Mouse (Mus musculus) spleen, postnatal 10 days (tissue): ENCODE data around the gene Prep.
"Not testable (repeated sequence)": the region's sequence is repeated elsewhere in the genome, so short reads cannot be mapped to it uniquely, and the experiment has no call there.

ENCODE experiments used
- DNase-seq, 2 experiments: peaks; one replicate each; pipeline ENCODE4 v3.0.0; 2021 to 2022; ENCODE audit warnings: low spot score in 2 of 2

The Prep gene

GRCm38 (mm10) chr10:45075491-45076051 is 8.6 kb downstream of the Prep start:
- no peak for DNase-seq

DNA sequence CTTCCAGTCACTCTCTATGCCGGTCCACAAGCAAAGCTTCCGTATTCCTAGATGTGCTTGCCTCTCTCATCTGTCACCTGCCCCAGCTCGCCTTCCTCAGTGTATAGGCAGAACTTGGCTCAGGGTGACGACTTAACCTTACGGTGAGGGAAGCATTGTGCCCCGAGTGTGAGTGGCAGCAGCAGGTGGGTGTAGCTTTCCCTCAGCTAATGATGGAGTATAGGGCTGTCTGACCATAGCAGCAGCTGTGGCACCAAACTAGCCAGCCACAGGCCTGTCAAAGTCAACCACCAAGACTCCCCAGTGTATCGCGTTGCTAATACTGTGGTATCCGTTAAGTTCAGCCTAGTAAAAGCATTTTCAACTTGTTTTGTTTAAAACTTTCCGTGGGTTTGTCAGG is 9.6 kb downstream of the Prep start:
- no peak for DNase-seq

GRCm38 (mm10) chr10:45077353-45077752 is 10.3 kb downstream of the Prep start:
- no peak for DNase-seq

- DNase-seq = no peak
Measured at GRCm38 (mm10) chr10:45079756-45080155, 12.8 kb downstream of the Prep start.

- DNase-seq = no peak
Measured at GRCm38 (mm10) chr10:45080490-45080889, 13.5 kb downstream of the Prep start.

DNA sequence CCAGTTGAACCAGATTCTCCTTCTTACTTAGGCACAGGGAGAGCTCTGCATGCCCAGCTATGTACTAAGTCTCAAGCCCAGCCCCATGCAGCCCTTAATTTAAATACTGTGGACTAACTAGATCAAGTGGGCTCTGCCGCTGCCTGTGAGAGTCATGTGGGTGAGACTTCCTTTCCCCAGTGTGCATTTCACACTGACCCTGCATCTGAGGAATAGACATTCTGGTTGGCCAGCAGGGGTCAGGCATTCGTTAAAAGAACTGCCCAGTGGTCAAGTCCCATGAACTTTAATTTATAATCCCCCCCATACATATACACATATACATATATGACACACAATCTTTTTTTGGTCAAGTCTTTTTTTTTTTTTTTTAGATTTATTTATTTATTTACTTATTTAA is 15.7 kb downstream of the Prep start:
- no peak for DNase-seq

- not testable (repeated sequence) for DNase-seq
Measured at GRCm38 (mm10) chr10:45084002-45084401, 17.0 kb downstream of the Prep start.

- DNase-seq = no peak
Measured at GRCm38 (mm10) chr10:45084471-45084870, 17.5 kb downstream of the Prep start.

DNA sequence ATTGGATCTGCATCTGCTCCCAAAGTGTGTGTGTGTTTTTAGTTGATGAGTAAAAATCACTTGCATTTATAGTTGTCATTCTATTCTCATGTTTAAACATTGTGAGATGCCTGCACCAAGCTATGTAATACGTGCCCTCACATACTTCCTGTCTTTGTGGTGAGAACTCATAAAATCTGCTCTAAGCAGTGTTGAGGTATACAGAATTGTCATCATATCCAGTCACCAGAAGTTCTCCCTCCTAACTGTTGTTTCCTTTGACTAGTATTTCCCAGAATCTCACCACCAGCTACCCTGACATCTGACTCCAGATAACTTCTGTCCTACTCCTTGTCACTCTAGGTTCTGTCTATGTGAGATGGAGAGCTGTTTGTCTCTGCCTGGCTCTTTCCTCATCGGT is 18.3 kb downstream of the Prep start:
- no peak for DNase-seq

- peak in 1 of 2 experiments; percentile 65 for DNase-seq
Measured at GRCm38 (mm10) chr10:45086637-45087036, 19.6 kb downstream of the Prep start.

- no peak for DNase-seq
Measured at GRCm38 (mm10) chr10:45091462-45092079, 24.6 kb downstream of the Prep start.

DNA sequence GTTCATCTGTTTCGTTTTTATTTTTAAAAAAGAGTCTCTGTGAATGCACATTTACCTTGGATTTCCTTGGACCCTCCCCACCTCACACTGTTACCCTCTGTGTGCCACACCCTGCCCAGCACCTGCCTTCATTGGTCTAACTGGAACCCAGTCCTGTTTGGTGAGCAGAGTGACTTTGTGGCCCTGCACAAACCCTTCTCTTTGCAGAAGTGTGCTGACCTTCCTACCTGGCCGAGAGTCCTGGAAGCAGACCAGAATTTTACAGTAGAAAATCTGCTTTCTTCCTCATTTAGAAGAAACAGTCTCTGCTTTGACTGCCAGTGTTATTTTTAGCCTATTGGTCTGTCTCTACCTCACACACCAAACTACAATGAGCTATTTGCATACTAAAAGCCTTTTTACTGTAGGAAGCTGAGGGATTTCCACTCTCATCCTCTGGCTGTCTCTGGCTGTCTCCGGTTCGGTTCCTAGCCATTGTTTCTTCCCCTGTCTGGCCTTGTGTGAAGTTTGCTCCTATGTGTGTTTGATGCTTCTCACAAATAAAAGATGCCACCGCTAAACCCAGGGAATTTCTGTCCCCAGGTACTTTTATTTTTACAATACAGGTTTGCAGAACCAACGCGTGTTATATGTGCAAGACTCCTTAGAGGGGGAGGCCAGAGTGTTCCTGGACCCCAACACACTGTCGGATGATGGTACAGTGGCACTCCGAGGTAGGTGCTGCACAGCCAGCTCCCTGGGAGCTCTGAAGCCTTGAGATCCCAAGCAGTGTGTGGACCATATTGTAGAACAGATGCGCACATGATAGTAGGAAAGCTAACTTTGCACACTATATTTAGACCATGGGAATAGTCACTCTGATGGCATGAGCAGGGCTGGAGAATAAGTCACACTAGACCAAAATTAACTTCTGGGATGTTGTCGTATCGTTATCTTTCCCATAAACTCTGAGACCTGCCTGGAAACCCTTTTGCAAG is 25.4 kb downstream of the Prep start:
- no peak for DNase-seq

DNA sequence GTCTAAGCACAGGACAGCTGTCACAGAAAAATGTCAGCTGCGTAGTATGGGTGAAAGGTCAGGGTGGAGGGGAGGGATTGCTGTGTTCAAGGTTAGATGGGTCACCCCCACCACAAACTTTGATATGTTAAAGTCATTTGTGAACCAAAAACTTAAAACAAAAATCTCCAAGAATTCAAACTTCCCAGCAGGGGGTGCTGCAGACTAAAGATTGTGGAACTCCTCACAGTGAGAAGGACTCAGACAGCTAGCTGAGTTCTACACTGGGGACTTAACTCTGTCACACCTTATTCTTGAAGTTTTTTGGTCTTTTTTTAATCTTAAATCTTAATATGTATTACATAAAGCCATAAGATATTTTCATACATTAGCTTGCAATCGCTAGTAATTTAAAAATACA is 31.7 kb downstream of the Prep start:
- DNase-seq = peak in 1 of 2 experiments; percentile 69

DNA sequence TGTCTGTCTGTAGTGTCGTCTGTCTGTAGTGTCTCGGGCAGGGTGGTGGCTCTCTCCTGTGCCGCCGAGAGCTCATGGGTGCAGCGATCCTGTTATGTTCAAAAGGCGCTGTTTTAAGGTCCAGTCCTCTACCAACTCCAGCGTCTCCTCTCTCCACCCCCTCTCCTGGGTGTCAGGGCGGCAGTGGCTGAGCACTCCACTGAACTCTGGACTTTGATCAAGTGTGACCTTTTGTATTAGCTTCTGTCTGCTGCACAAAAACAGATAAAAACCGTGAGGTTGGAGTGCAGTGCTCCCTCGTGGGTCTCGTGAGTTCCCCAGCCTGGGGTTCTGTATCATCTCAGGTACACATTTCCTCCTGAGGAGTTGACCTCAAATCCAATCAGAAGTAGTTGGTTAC is 33.5 kb downstream of the Prep start:
- DNase-seq = no peak

DNA sequence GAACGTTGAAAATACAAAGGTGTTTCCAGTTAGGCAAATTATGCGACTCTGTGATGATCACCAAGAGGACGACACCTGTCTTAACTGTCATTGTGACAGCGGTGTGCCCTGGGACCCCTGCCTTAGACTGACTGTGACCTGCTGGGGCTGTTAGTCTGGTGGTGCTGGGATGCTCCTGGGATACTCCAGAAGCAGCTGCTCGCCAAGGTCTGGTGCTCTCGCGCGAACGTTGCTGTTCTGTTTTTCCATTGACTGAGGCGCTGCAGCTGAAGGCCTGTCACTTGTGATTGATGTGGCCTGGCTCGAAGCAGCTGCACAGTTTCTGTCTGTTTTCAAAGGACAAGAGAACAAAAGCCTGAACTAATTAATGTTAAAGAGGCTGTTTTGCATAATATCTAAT is 36.2 kb downstream of the Prep start:
- DNase-seq = peak in 1 of 2 experiments; percentile 33

DNA sequence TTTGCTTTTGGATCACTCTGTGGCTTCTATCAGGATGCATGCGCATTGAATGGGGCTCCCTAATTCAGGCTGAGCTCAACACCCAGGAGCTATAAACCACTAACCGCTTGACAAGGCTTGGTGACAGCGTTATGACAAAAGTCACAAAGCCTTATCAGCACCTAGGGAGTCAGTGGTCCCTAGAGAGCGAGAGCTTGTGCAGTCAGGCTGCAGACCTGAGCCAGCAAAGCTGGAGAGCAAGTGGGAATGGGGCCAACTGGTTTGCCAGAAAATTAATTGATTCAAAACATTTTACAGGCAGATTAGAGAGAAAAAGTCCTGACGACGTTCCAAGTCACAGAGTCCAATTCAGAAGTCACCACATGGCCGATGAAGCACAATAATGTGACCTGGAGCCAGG is 37.1 kb downstream of the Prep start:
- peak in 1 of 2 experiments; percentile 22 for DNase-seq

- peak in 1 of 2 experiments; percentile 35 for DNase-seq
Measured at GRCm38 (mm10) chr10:45104535-45105079, 37.6 kb downstream of the Prep start.

DNA sequence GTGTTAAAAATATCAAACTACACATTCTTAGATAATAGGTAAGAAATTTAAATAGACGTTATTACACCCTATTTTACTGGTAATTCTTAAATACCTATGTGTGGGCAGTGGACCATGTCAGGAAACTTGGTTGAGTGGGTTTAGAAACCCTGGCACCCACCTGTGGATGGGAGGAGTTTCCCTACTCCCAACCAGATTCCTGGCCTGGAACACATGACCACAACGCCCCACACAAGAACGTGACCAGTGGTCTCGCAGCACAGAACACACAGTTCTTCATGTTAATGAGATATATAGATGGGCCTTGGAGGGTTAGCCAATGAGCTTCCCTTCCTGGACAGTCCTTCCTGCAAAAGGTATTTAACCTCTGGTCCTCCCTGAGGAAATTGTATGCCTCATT is 39.5 kb downstream of the Prep start:
- no peak for DNase-seq

DNA sequence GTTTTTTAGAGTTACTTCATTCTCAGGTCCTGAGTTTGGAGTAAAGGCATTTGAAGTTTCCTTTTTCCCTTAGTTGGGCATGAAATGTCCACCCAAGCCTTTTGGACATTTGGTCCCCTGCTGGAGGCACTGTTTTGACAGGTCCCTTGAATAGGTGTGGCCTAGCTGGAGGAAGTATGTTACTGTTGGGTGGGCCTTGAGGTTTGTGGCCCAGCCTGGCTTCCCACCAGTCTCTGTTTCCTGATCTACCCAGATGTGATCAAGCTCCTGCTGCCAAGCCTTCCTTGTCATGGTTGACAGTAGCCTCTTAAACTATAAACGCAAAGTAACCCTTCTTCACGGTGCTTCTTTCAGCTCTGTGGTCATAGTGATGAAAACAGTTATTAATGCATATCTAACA is 40.3 kb downstream of the Prep start:
- DNase-seq = no peak

DNA sequence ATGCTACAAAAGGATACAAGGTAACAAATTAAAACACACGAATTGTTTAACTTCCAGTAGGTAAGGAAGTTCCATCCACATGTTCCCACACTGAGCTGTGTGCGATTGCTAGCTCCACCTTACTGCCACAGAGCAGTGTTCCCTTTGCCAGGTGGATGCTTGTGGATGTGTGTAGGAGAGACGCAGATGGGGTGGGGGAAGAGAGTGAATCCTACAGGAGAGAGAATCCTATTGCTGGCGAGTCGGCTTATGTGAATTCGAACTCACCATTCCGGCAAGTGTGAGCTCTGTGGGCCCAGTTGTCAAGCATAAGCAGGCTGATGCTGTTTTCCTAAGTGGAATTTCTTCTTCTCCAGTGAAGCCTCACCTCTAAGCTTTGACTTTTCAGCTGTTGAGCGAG is 42.0 kb downstream of the Prep start:
- DNase-seq = no peak

GRCm38 (mm10) chr10:45109974-45110373 is 43.0 kb downstream of the Prep start:
- no peak for DNase-seq

DNA sequence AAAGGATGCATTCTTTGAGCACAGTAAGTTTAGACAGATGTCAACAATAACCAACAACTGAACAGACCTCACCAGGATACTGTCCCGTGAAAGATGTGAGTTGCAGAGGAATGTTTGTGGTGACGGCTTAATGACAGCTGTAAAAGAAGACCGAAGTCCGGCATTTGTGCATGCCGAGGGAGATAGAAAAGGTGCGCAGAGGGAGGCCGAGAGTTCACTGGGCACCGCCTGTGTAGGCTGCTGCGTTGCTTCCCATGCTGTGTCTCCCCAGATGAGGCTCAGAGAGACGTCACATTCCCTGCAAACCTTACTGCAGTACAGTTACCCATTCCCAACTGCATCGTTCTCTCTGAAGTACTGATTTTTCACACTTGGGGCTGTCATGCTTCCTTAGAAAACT is 45.9 kb downstream of the Prep start:
- no peak for DNase-seq
